Mouse (Mus musculus) intestine, postnatal 0 days (tissue): ENCODE data around the gene Gm17571. TPM values are rescaled to one million over a fixed set of nuclear protein-coding genes. Genes with fewer than 3 reads are reported as not detected.

ENCODE experiments used
- ATAC-seq: fragments of 200-750 bp; cut with Nextera tagmentation; 2 replicates; pipeline ENCODE4 v1.8.0; 2017; ENCODE audit warnings: mild to moderate bottlenecking, moderate TSS enrichment, moderate library complexity
- H3K27ac ChIP-seq: fragments of 300-500 bp; sonication (generic); 2 replicates; pipeline ENCODE4 v1.5.1; 2014; ENCODE audit warnings: mild to moderate bottlenecking, low read depth, low read length, moderate library complexity
- H3K27me3 ChIP-seq: fragments of 300-500 bp; sonication (generic); replicated peaks from 2 replicates; pipeline ENCODE4 v1.6.1; 2014; ENCODE audit warnings: low read length, mixed read lengths; ENCODE audit not compliant: control insufficient read depth, insufficient read depth
- H3K36me3 ChIP-seq: fragments of 300-500 bp; sonication (generic); 2 replicates; pipeline ENCODE4 v1.6.1; 2014; ENCODE audit warnings: mild to moderate bottlenecking, moderate library complexity; ENCODE audit not compliant: control insufficient read depth, insufficient read depth
- H3K4me1 ChIP-seq: fragments of 300-500 bp; sonication (generic); replicated peaks from 2 replicates; pipeline ENCODE4 v1.6.1; 2014; ENCODE audit warnings: antibody characterized with exemption, low read length, mixed read lengths; ENCODE audit not compliant: control insufficient read depth, insufficient read depth
- H3K4me2 ChIP-seq: fragments of 300-500 bp; sonication (generic); replicated peaks from 2 replicates; pipeline ENCODE4 v1.6.1; 2014; ENCODE audit warnings: low read depth, mild to moderate bottlenecking, moderate library complexity
- H3K4me3 ChIP-seq: fragments of 300-500 bp; sonication (generic); 2 replicates; pipeline ENCODE4 v1.5.1; 2014; ENCODE audit warnings: low read depth, low read length
- H3K9ac ChIP-seq: fragments of 300-500 bp; sonication (generic); 2 replicates; pipeline ENCODE4 v1.6.1; 2014; ENCODE audit warnings: mild to moderate bottlenecking, low read depth, low read length
- H3K9me3 ChIP-seq: fragments of 300-500 bp; sonication (generic); 2 replicates; pipeline ENCODE4 v1.6.1; 2016; ENCODE audit warnings: mixed run types; ENCODE audit not compliant: control insufficient read depth
- CTCF ChIP-seq: sonication (generic); IDR thresholded peaks from 2 replicates; pipeline ENCODE4 v1.5.1; 2016; ENCODE audit warnings: low read depth, mild to moderate bottlenecking, control low read depth, antibody characterized with exemption, moderate library complexity
- WGBS: fragments of 180-500 bp; shearing (Covaris S2); extraction: QIAGEN DNeasy Blood & Tissue Kit; methylation state at CpG from one replicate; pipeline ENCODE4 v1.1.7; 2014; 5-methylcytosine and 5-hydroxymethylcytosine counted together
- polyA plus RNA-seq: library from polyadenylated mRNA; unstranded; fragments of >200 nt; fragmentation: Nextera tagmentation; extraction: Ambion mirVana; gene quantifications from 2 replicates; pipeline ENCODE4 v1.2.1, GENCODE M21; 2015

The Gm17571 gene
- polyA plus RNA-seq, 1 experiment from 2014 or later = not detected

- ATAC-seq = no peak
- Histone ChIP-seq H3K4me1 (0 out of 2 replicates have a peak, but pooled peaks cover 3% of the 10 kb centered on the region), H3K9me3 (no peaks in the 10 kb centered on the region), H3K36me3 (no peaks in the 10 kb centered on the region), H3K4me2 (no peak overlapping the region), H3K9ac (no peak overlapping the region), H3K27me3 (no peaks in the 10 kb centered on the region), H3K4me3 (no peak overlapping the region), H3K27ac (no peak overlapping the region)
- 85% methylated on average over 3 of the region's 3 CpGs for WGBS
- no peak for TF ChIP-seq CTCF
Measured at GRCm38 (mm10) chr9:13460012-13460411, 13.5 kb upstream of the Gm17571 start.

GRCm38 (mm10) chr9:13459371-13459770 lies 12.8 kb upstream of the Gm17571 start:
- Histone ChIP-seq H3K27ac (no peak overlapping the region), H3K4me3 (no peak overlapping the region), H3K9me3 (no peaks in the 10 kb centered on the region), H3K9ac (no peak overlapping the region), H3K36me3 (no peaks in the 10 kb centered on the region), H3K4me1 (0 out of 2 replicates have a peak, but pooled peaks cover 3% of the 10 kb centered on the region), H3K4me2 (no peak overlapping the region), H3K27me3 (no peaks in the 10 kb centered on the region)
- ATAC-seq = no peak
- TF ChIP-seq CTCF = no peak
- 69% methylated on average over 1 of the region's 1 CpGs for WGBS

GRCm38 (mm10) chr9:13457774-13458173 lies 11.2 kb upstream of the Gm17571 start:
- WGBS = 86% methylated on average over 6 of the region's 6 CpGs
- no peak overlapping the region for H3K4me2 ChIP-seq
- H3K9ac ChIP-seq = no peak overlapping the region
- no peak overlapping the region for H3K27ac ChIP-seq
- no peak overlapping the region for H3K4me3 ChIP-seq
- no peaks in the 10 kb centered on the region for H3K36me3 ChIP-seq
- no peaks in the 10 kb centered on the region for H3K27me3 ChIP-seq
- H3K9me3 ChIP-seq = no peaks in the 10 kb centered on the region
- no peak for ATAC-seq
- TF ChIP-seq CTCF = no peak
- H3K4me1 ChIP-seq = 0 out of 2 replicates have a peak, but pooled peaks cover 3% of the 10 kb centered on the region

GRCm38 (mm10) chr9:13455231-13455630 lies 8.7 kb upstream of the Gm17571 start:
- Histone ChIP-seq H3K27ac (no peak overlapping the region), H3K27me3 (no peaks in the 10 kb centered on the region), H3K9me3 (no peaks in the 10 kb centered on the region), H3K4me1 (0 out of 2 replicates have a peak, but pooled peaks cover 3% of the 10 kb centered on the region), H3K9ac (no peak overlapping the region), H3K4me2 (no peak overlapping the region), H3K4me3 (no peak overlapping the region), H3K36me3 (no peaks in the 10 kb centered on the region)
- TF ChIP-seq CTCF = no peak
- no peak for ATAC-seq
- WGBS = 35% methylated on average over 1 of the region's 1 CpGs

- no peak for ATAC-seq
- Histone ChIP-seq H3K9me3 (no peaks in the 10 kb centered on the region), H3K4me2 (no peak overlapping the region), H3K36me3 (no peaks in the 10 kb centered on the region), H3K27ac (no peak overlapping the region), H3K9ac (no peak overlapping the region), H3K4me1 (0 out of 2 replicates have a peak, but pooled peaks cover 3% of the 10 kb centered on the region), H3K27me3 (no peaks in the 10 kb centered on the region), H3K4me3 (no peak overlapping the region)
- 22% methylated on average over 7 of the region's 7 CpGs for WGBS
- no peak for TF ChIP-seq CTCF
Measured at GRCm38 (mm10) chr9:13454651-13455123, 8.1 kb upstream of the Gm17571 start.

- WGBS = 86% methylated on average over 3 of the region's 3 CpGs
- no peak for TF ChIP-seq CTCF
- Histone ChIP-seq H3K4me3 (no peak overlapping the region), H3K27ac (no peak overlapping the region), H3K27me3 (no peaks in the 10 kb centered on the region), H3K4me2 (no peak overlapping the region), H3K9me3 (no peaks in the 10 kb centered on the region), H3K9ac (no peak overlapping the region), H3K4me1 (no peaks in the 10 kb centered on the region), H3K36me3 (no peaks in the 10 kb centered on the region)
- no peak for ATAC-seq
Measured at GRCm38 (mm10) chr9:13448716-13449115, 2.2 kb upstream of the Gm17571 start.

- Histone ChIP-seq H3K9me3 (no peaks in the 10 kb centered on the region), H3K4me3 (no peak overlapping the region), H3K4me2 (no peak overlapping the region), H3K36me3 (no peaks in the 10 kb centered on the region), H3K27me3 (no peaks in the 10 kb centered on the region), H3K27ac (no peak overlapping the region), H3K4me1 (no peaks in the 10 kb centered on the region), H3K9ac (no peak overlapping the region)
- ATAC-seq = no peak
- no peak for TF ChIP-seq CTCF
- 75% methylated on average over 1 of the region's 1 CpGs for WGBS
Measured at GRCm38 (mm10) chr9:13446236-13446635, 317 bp downstream of the Gm17571 start.
